Mouse (Mus musculus) spleen, postnatal 14 days (tissue): ENCODE measurements around the gene E130116L18Rik.
"Not testable (repeated sequence)": the region's sequence is repeated elsewhere in the genome, so short reads cannot be mapped to it uniquely, and the experiment has no call there.

Experiments
- DNase-seq, 2 experiments: peaks; one replicate each; pipeline ENCODE4 v3.0.0; 2021 to 2022; ENCODE audit warnings: low spot score in 2 of 2

E130116L18Rik gene

DNA sequence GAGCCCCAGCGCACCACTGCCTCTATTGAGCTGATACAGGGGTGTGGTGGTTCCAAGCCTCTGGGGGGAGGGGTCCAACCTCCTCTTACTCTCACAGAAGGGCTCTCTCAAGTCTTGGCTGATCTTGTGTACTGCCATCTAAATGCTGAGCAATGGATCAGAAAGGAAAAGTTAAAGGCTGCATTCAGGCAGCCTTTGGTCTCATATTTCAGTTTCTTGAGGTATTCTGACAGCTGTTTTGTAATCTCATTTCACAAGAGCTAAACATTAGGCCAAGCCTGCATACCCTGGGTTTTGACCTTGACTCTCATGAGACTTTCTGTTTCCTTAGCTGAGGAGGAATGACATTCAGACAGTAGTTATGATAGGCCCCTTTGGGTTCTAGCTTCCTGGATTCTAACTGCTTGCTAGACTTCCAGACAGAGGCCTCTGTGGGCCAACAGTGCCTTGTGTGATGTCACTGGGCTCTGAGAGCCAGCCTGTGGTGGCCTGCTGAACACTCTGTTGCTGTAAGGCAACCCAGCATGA is 41.9 kb downstream of the E130116L18Rik start, which contains the start of gene Galntl5:
Gene Galntl5, plus strand, starts transcription at position 457 of the 528 bp plus-strand sequence.
- DNase-seq, result no peak

DNA sequence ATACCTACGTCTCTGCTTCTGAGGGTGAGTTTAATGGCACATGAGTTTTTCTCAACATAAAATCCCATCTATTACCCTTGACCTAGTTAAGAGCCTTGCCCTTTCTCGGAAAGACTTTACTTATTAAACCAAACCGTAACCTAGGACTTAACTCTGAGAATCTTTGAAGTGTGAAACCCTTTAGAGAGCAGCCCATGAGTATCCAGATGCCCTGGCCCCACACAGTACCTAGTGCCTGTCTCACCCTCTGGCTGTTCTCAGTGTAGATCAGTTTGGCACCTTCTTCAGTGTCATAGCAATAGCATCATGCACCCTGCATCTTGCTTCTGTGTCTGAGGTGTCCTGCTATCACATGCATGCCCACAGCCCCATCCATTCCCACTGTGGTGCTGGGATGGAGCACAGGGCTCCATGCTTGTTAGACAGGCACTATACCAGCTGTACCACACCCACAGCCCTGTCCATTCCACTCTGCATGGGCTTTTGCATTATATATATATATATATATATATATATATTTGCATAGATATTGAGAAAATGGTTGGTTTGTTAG is 42.9 kb downstream of the E130116L18Rik start:
- DNase-seq, result no peak

DNA sequence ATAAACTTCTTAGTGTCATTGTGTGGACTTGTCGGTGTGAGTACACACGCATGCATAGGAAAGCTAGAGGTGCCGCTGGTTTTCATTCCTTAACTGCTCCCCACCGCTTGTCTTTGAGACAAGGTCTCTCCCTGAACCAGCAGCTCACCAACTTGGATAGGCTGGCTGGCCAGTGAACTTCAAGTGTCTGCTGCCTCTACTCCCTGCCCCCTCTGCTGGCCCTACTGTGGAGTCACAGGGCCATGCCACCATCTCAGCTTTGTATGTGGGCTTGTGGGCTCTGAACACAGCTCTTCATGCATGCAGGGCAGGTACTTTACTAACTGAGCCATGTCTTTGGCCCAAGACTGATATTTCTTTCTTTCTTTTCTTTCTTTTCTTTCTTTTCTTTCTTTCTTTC is 43.7 kb downstream of the E130116L18Rik start:
- no peak for DNase-seq

- DNase-seq, result not testable (repeated sequence)
Observed at GRCm38 (mm10) chr5:25178543-25178942, 44.4 kb downstream of the E130116L18Rik start.

DNA sequence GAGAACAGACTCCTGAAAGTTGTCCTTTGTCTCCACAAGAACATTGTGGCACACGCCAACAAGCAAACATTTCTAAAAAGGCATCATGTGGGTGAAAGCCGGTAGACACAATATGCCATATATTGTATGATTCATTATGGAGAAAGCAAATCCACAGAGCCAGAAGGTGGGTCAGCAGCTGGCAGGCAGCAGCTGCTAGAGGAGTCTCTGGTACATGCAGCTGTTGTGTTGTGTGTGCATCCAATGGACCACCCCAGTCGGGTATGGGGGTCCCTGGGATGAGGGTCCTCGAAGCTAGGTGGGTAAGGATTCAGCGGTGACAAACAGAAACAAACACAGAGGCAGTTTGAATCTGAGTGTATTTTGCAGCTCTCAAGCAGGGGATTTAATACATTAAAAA is 45.0 kb downstream of the E130116L18Rik start:
- not testable (repeated sequence) for DNase-seq
